Mouse (Mus musculus) thymus, adult 2 months (tissue): Measurements from ENCODE around the gene Baz2b. TPM values are rescaled to one million over a fixed set of nuclear protein-coding genes. Genes with fewer than 3 reads are reported as not detected.

Experiments
- DNase-seq: peaks from one replicate; pipeline ENCODE4 v3.0.0; 2021
- H3K27ac ChIP-seq: fragments of 200-500 bp; 2 replicates; pipeline ENCODE4 v1.5.1; 2012; ENCODE audit warnings: low read length, control low read depth; ENCODE audit not compliant: control insufficient read depth, insufficient read depth
- H3K27me3 ChIP-seq: fragments of 200-500 bp; 2 replicates; pipeline ENCODE4 v1.6.1; 2012; ENCODE audit warnings: mild to moderate bottlenecking, low read length, moderate library complexity, mixed read lengths; ENCODE audit not compliant: control insufficient read depth, insufficient read depth
- H3K36me3 ChIP-seq: fragments of 200-500 bp; 2 replicates; pipeline ENCODE4 v1.6.1; 2012; ENCODE audit warnings: mild to moderate bottlenecking, low read length, moderate library complexity; ENCODE audit not compliant: control insufficient read depth, insufficient read depth
- H3K4me1 ChIP-seq: fragments of 200-500 bp; replicated peaks from 2 replicates; pipeline ENCODE4 v1.6.1; 2012; ENCODE audit warnings: low read length; ENCODE audit not compliant: control insufficient read depth, insufficient read depth
- H3K4me3 ChIP-seq: fragments of 200-500 bp; 2 replicates; pipeline ENCODE4 v1.5.1; 2012; ENCODE audit warnings: mild to moderate bottlenecking, low read length, control low read depth, moderate library complexity; ENCODE audit not compliant: control insufficient read depth, insufficient read depth
- CTCF ChIP-seq: fragments of 200-500 bp; IDR thresholded peaks from 2 replicates; pipeline ENCODE4 v1.5.1; 2012; ENCODE audit warnings: mild to moderate bottlenecking, control low read depth, low read length, moderate library complexity, borderline replicate concordance; ENCODE audit not compliant: control insufficient read depth, poor library complexity, insufficient read depth; ENCODE audit errors: extremely low read depth
- POLR2A ChIP-seq: fragments of 200-500 bp; IDR thresholded peaks from 2 replicates; pipeline ENCODE4 v1.6.1; 2012; ENCODE audit warnings: mild to moderate bottlenecking, low read length, control low read depth, moderate library complexity; ENCODE audit not compliant: control insufficient read depth, poor library complexity, insufficient read depth; ENCODE audit errors: extremely low read depth
- WGBS: fragments of 180-500 bp; shearing (Covaris S2); methylation state at CpG from one replicate; pipeline ENCODE4 v1.1.7; 2018; 5-methylcytosine and 5-hydroxymethylcytosine counted together
- polyA plus RNA-seq: library from polyadenylated mRNA; depleted of rRNA; stranded (reverse); fragments of >200 nt; gene quantifications from 2 replicates; pipeline ENCODE4 v1.2.3, GENCODE M21; 2012

Baz2b gene
- polyA plus RNA-seq, 1 experiment: 25.9 TPM

- DNase-seq: no peak
- Histone ChIP-seq H3K4me3 (no peak overlapping the region), H3K4me1 (peaks cover 2% of the 10 kb centered on the region), H3K27me3 (no peaks in the 10 kb centered on the region), H3K27ac (no peak overlapping the region), H3K36me3 (no peaks in the 10 kb centered on the region)
- TF ChIP-seq POLR2A (no peak), CTCF (no peak)
- 95% methylated on average over 6 of the region's 6 CpGs for WGBS
These were observed 119.4 kb downstream of the Baz2b start for GRCm38 (mm10) chr2:60090280-60090679.

DNA sequence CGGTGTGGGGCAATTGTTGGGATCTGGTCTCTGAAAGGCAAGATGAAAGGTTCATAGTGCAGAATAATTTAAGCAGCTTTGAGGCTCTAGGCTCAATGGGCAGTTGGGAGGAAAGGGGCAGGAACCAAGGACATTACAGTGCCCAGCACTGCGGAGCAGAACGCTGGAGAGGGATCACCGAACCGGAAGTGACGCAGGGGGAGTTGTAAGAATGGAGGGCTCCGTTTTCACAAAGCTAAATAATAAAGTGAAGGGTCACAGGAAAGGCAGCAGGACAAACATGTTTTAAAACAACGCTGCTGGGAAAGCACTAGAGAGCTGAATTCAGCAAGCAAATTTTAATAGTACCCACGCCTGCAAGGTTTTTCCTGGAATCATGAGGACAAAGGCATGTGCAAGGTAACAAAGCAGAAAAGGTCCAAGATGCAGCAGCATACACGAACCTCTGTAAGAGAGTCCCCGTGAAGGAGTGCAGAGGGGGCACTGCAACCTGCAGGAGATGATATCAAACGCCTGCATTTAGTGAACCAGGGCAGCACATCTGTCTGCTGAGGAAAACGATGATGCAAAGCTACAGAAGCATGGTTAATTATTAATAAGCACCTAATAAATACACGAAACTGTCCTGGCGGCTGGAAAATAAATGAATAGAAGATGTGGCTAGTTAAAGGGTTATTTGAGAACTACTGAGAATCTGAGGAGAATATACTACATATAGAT, 120.0 kb downstream of the Baz2b start:
- H3K4me3 ChIP-seq: no peak overlapping the region
- H3K27ac ChIP-seq: no peak overlapping the region
- no peak for DNase-seq

GRCm38 (mm10) chr2:60088785-60089527, 120.7 kb downstream of the Baz2b start:
- no peak for DNase-seq
- Histone ChIP-seq H3K4me1 (peaks cover 6% of the 10 kb centered on the region), H3K4me3 (no peak overlapping the region), H3K36me3 (no peaks in the 10 kb centered on the region), H3K27ac (no peak overlapping the region), H3K27me3 (no peaks in the 10 kb centered on the region)
- 91% methylated on average over 14 of the region's 14 CpGs for WGBS
- TF ChIP-seq POLR2A (no peak), CTCF (no peak)

More for the DNA sequence above, 120.0 kb downstream of the Baz2b start:
- Histone ChIP-seq H3K4me1 (peaks cover 6% of the 10 kb centered on the region), H3K27me3 (no peaks in the 10 kb centered on the region), H3K36me3 (no peaks in the 10 kb centered on the region)
- TF ChIP-seq CTCF (no peak), POLR2A (no peak)
- WGBS: 83% methylated on average over 15 of the region's 15 CpGs

GRCm38 (mm10) chr2:60086197-60086903, 123.3 kb downstream of the Baz2b start:
- no peak for DNase-seq
- Histone ChIP-seq H3K4me3 (no peak overlapping the region), H3K36me3 (no peaks in the 10 kb centered on the region), H3K27me3 (no peaks in the 10 kb centered on the region), H3K27ac (no peak overlapping the region; the same call in 1 of the 2 replicates), H3K4me1 (peaks cover 11% of the 10 kb centered on the region)
- 83% methylated on average over 8 of the region's 8 CpGs for WGBS
- TF ChIP-seq CTCF (no peak), POLR2A (no peak)

- 100% methylated on average over 1 of the region's 1 CpGs for WGBS
- Histone ChIP-seq H3K27me3 (no peaks in the 10 kb centered on the region), H3K4me1 (peaks cover 13% of the 10 kb centered on the region), H3K4me3 (no peak overlapping the region), H3K27ac (no peak overlapping the region), H3K36me3 (no peaks in the 10 kb centered on the region)
- no peak for TF ChIP-seq CTCF
- TF ChIP-seq POLR2A: no peak
- DNase-seq: no peak
These were observed 124.8 kb downstream of the Baz2b start for GRCm38 (mm10) chr2:60084823-60085222.

DNA sequence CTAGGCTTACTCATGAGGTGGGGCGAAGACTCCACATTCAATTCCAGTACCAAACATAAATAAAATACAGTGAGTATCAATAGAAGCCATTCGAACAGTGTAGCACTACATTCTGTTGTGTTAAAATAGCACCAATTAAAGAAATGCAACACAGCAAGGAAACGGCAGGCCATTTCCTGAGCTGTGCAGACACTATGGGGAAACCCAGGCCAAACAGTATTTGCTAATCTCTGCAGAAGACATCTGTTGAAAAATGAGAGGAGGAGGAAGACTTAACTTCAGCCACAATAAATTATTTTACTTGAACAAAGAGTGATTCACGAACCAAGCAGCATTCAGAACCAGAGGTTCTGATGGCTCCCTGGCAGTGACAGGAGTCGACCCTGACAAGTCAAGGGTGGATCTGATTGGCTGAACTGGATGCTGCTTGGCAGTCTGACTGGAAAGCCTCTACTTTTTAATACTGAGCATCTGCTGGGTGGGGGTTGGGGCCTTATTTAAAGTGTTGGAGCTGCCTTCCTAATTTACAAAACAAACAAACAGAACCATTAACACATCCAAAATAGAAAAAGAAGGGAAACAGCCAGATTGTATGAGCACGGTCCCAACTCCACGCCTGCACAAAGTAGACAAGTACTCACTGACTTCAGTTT, 126.5 kb downstream of the Baz2b start:
- Histone ChIP-seq H3K36me3 (no peaks in the 10 kb centered on the region), H3K27me3 (no peaks in the 10 kb centered on the region), H3K4me3 (no peak overlapping the region), H3K4me1 (peaks cover 15% of the 10 kb centered on the region), H3K27ac (no peak overlapping the region)
- TF ChIP-seq CTCF: no peak
- no peak for TF ChIP-seq POLR2A
- no peak for DNase-seq
- 46% methylated on average over 7 of the region's 7 CpGs for WGBS
